Mouse (Mus musculus) liver, adult 2 months (tissue): Measurements from ENCODE around the gene 1700037H04Rik. TPM values are rescaled to one million over a fixed set of nuclear protein-coding genes. Genes with fewer than 3 reads are reported as not detected.

Source experiments
- DNase-seq: peaks from one replicate; pipeline ENCODE4 v3.0.0-alpha.2; 2011; ENCODE audit warnings: low read depth, low spot score; ENCODE audit errors: extremely low read depth
- H3K27ac ChIP-seq: fragments of 200-500 bp; replicated peaks from 2 replicates; pipeline ENCODE4 v1.5.1; 2012; ENCODE audit warnings: low read depth, mild to moderate bottlenecking, control low read depth, inconsistent platforms, low read length; ENCODE audit not compliant: insufficient read depth
- H3K27me3 ChIP-seq: fragments of 200-500 bp; 2 replicates; pipeline ENCODE4 v1.6.1; 2012; ENCODE audit warnings: mild to moderate bottlenecking, moderate library complexity, low read length, inconsistent platforms; ENCODE audit not compliant: control insufficient read depth, insufficient read depth
- H3K36me3 ChIP-seq: fragments of 200-500 bp; 2 replicates; pipeline ENCODE4 v1.6.1; 2012; ENCODE audit warnings: low read length, inconsistent platforms; ENCODE audit not compliant: control insufficient read depth, insufficient read depth
- H3K4me1 ChIP-seq: fragments of 200-500 bp; 2 replicates; pipeline ENCODE4 v1.6.1; 2011; ENCODE audit warnings: low read length; ENCODE audit not compliant: control insufficient read depth, insufficient read depth
- H3K4me3 ChIP-seq: fragments of 200-500 bp; 2 replicates; pipeline ENCODE4 v1.5.1; 2011; ENCODE audit warnings: low read depth, mild to moderate bottlenecking, control low read depth, low read length, moderate library complexity; ENCODE audit not compliant: insufficient read depth
- H3K79me2 ChIP-seq: fragments of 200-500 bp; 2 replicates; pipeline ENCODE4 v1.6.1; 2012; ENCODE audit warnings: inconsistent platforms, mild to moderate bottlenecking, low read length, moderate library complexity; ENCODE audit not compliant: control insufficient read depth, insufficient read depth
- H3K9ac ChIP-seq: fragments of 200-500 bp; 2 replicates; pipeline ENCODE4 v1.6.1; 2012; ENCODE audit warnings: low read depth, mild to moderate bottlenecking, control low read depth, inconsistent platforms, low read length
- CTCF ChIP-seq: fragments of 200-500 bp; IDR thresholded peaks from 2 replicates; pipeline ENCODE4 v1.5.1; 2011; ENCODE audit warnings: low read depth, low read length, control low read depth
- POLR2A ChIP-seq: fragments of 200-500 bp; IDR thresholded peaks from 2 replicates; pipeline ENCODE4 v1.6.1; 2011; ENCODE audit warnings: low read length, control low read depth; ENCODE audit not compliant: insufficient read depth; ENCODE audit errors: extremely low read depth
- WGBS: fragments of 180-500 bp; shearing (Covaris S2); methylation state at CpG from one replicate; pipeline ENCODE4 v1.1.7; 2018; 5-methylcytosine and 5-hydroxymethylcytosine counted together
- polyA plus RNA-seq: library from polyadenylated mRNA; depleted of rRNA; stranded (reverse); fragments of >200 nt; gene quantifications from 2 replicates; pipeline ENCODE4 v1.2.3, GENCODE M21; 2012
- total RNA-seq: library from RNA; depleted of rRNA; stranded (reverse); fragments of >200 nt; gene quantifications from 2 replicates; pipeline ENCODE4 v1.2.3, GENCODE M21; 2014

1700037H04Rik gene
- total and polyA plus RNA-seq, 2 experiments: 3.4 to 16.6 TPM

DNA sequence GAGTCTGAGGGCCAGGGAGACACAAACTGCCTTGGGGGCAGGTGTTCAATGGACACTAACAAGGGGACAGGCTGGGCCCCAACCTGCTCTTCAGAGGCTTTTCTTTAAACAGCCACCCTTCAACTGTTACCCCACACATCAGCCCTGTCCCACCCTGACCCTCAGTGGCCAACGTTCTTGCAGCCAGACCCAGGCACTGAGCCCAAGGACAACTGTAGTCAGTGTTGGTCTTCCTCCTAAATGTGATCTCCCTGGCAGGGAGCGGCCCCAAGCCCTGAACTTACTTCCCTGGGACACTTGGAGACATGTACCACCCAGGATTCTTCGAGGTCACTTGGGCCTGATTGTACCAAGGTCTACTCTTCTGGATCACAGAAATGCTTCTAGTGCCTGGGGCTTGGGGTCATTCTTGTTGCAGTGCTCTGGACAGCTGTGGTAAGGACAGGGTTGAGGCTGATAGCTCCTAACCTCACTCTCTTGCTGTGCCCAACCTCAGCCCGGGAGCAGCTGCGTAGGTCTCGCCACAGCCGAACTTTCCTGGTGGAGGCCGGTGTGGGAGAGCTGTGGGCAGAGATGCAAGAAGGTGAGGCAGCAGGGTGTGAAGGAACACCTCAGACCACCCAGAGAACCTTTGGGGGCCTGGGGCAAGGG lies 18.4 kb downstream of the 1700037H04Rik start:
- Histone ChIP-seq H3K36me3 (no peaks in the 10 kb centered on the region), H3K4me1 (0 out of 2 replicates have a peak, but pooled peaks cover 4% of the 10 kb centered on the region), H3K4me3 (no peak overlapping the region), H3K9ac (no peak overlapping the region), H3K27ac (no peak overlapping the region), H3K79me2 (no peaks in the 10 kb centered on the region), H3K27me3 (no peaks in the 10 kb centered on the region)
- 88% methylated on average over 8 of the region's 8 CpGs for WGBS
- DNase-seq: no peak
- TF ChIP-seq POLR2A: no peak

GRCm38 (mm10) chr2:131140533-131140905 lies 19.4 kb downstream of the 1700037H04Rik start:
- WGBS: 75% methylated on average over 5 of the region's 5 CpGs
- Histone ChIP-seq H3K36me3 (no peaks in the 10 kb centered on the region), H3K4me3 (no peak overlapping the region), H3K27ac (peak overlapping the region; percentile 4; the same call in 1 of the 2 replicates), H3K9ac (no peak overlapping the region), H3K4me1 (0 out of 2 replicates have a peak, but pooled peaks cover 4% of the 10 kb centered on the region), H3K27me3 (no peaks in the 10 kb centered on the region), H3K79me2 (no peaks in the 10 kb centered on the region)
- no peak for DNase-seq
- TF ChIP-seq CTCF (no peak), POLR2A (no peak)

GRCm38 (mm10) chr2:131139886-131140532 lies 19.9 kb downstream of the 1700037H04Rik start:
- Histone ChIP-seq H3K36me3 (no peaks in the 10 kb centered on the region), H3K9ac (no peak overlapping the region), H3K27ac (peak overlapping the region; percentile 57)

DNA sequence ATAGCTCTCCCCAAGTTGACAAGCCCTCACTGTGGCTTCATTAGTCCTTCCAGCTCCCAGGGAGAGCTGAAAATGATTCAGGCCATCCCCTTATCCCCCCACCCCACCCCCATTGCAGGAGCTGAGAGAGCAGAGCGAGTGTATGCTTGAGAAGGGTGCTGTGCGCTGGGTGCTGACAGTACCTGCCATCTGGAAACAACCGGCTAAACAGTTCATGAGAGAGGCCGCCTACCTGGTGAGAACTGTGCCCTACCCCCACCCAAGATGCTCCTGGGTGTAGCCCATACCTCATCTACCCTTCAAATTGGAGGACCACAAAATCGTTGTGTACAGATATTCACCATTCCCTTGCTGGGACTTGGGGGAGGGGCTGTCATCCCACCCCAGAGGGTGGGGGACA lies 20.6 kb downstream of the 1700037H04Rik start:
- Histone ChIP-seq H3K79me2 (no peaks in the 10 kb centered on the region), H3K9ac (no peak overlapping the region), H3K27ac (no peak overlapping the region), H3K4me3 (no peak overlapping the region), H3K27me3 (no peaks in the 10 kb centered on the region), H3K36me3 (no peaks in the 10 kb centered on the region), H3K4me1 (0 out of 2 replicates have a peak, but pooled peaks cover 4% of the 10 kb centered on the region)
- WGBS: 93% methylated on average over 5 of the region's 5 CpGs
- no peak for DNase-seq
- no peak for TF ChIP-seq CTCF
- TF ChIP-seq POLR2A: no peak

More at GRCm38 (mm10) chr2:131139886-131140532, 19.9 kb downstream of the 1700037H04Rik start:
- 25% methylated on average over 5 of the region's 5 CpGs for WGBS
- Histone ChIP-seq H3K4me1 (0 out of 2 replicates have a peak, but pooled peaks cover 4% of the 10 kb centered on the region), H3K4me3 (no peak overlapping the region), H3K79me2 (no peaks in the 10 kb centered on the region), H3K27me3 (no peaks in the 10 kb centered on the region)
- DNase-seq: no peak
- no peak for TF ChIP-seq POLR2A
- TF ChIP-seq CTCF: no peak

- H3K27me3 ChIP-seq: no peaks in the 10 kb centered on the region
- DNase-seq: no peak
- no peaks in the 10 kb centered on the region for H3K36me3 ChIP-seq
- H3K4me3 ChIP-seq: no peak overlapping the region
- H3K4me1 ChIP-seq: 0 out of 2 replicates have a peak, but pooled peaks cover 4% of the 10 kb centered on the region
- H3K79me2 ChIP-seq: no peaks in the 10 kb centered on the region
- WGBS: 94% methylated on average over 7 of the region's 7 CpGs
- TF ChIP-seq CTCF (no peak), POLR2A (no peak)
- no peak overlapping the region for H3K9ac ChIP-seq
- no peak overlapping the region for H3K27ac ChIP-seq
Measured at GRCm38 (mm10) chr2:131138760-131139159, 21.1 kb downstream of the 1700037H04Rik start.

- no peaks in the 10 kb centered on the region for H3K36me3 ChIP-seq
- TF ChIP-seq POLR2A (no peak), CTCF (no peak)
- H3K4me1 ChIP-seq: 0 out of 2 replicates have a peak, but pooled peaks cover 4% of the 10 kb centered on the region
- H3K4me3 ChIP-seq: no peak overlapping the region
- no peaks in the 10 kb centered on the region for H3K27me3 ChIP-seq
- no peak for DNase-seq
- no peaks in the 10 kb centered on the region for H3K79me2 ChIP-seq
- WGBS: 87% methylated on average over 4 of the region's 4 CpGs
- H3K9ac ChIP-seq: no peak overlapping the region
- H3K27ac ChIP-seq: no peak overlapping the region
Measured at GRCm38 (mm10) chr2:131138296-131138695, 21.6 kb downstream of the 1700037H04Rik start.
